Mouse (Mus musculus) liver, embryonic 13.5 days (tissue): Measurements from ENCODE around the gene Slc28a1. TPM values are rescaled to one million over a fixed set of nuclear protein-coding genes. Genes with fewer than 3 reads are reported as not detected.

Source experiments
- ATAC-seq: fragments of 200-750 bp; cut with Nextera tagmentation; 2 replicates; pipeline ENCODE4 v1.8.0; 2017; ENCODE audit warnings: low read depth, mild to moderate bottlenecking, moderate number of reproducible peaks, moderate library complexity
- DNase-seq: peaks from one replicate; pipeline ENCODE4 v3.0.0; 2022
- H3K27ac ChIP-seq: fragments of 300-500 bp; sonication (generic); 2 replicates; pipeline ENCODE4 v1.5.1; 2015; ENCODE audit warnings: moderate library complexity, mild to moderate bottlenecking, inconsistent platforms
- H3K27me3 ChIP-seq: fragments of 300-500 bp; sonication (generic); 2 replicates; pipeline ENCODE4 v1.6.1; 2015; ENCODE audit warnings: mild to moderate bottlenecking, inconsistent platforms
- H3K36me3 ChIP-seq: fragments of 300-500 bp; sonication (generic); 2 replicates; pipeline ENCODE4 v1.6.1; 2015; ENCODE audit warnings: mild to moderate bottlenecking, inconsistent platforms
- H3K4me1 ChIP-seq: fragments of 300-500 bp; sonication (generic); replicated peaks from 2 replicates; pipeline ENCODE4 v1.6.1; 2015; ENCODE audit warnings: inconsistent platforms
- H3K4me2 ChIP-seq: fragments of 300-500 bp; sonication (generic); 2 replicates; pipeline ENCODE4 v1.6.1; 2015; ENCODE audit warnings: inconsistent platforms, mild to moderate bottlenecking, moderate library complexity
- H3K4me3 ChIP-seq: fragments of 300-500 bp; sonication (generic); replicated peaks from 2 replicates; pipeline ENCODE4 v1.5.1; 2015; ENCODE audit warnings: mild to moderate bottlenecking, inconsistent platforms
- H3K9ac ChIP-seq: fragments of 300-500 bp; sonication (generic); 2 replicates; pipeline ENCODE4 v1.6.1; 2015; ENCODE audit warnings: mild to moderate bottlenecking, inconsistent platforms
- H3K9me3 ChIP-seq: fragments of 300-500 bp; sonication (generic); replicated peaks from 2 replicates; pipeline ENCODE4 v1.6.1; 2016; ENCODE audit warnings: inconsistent platforms
- WGBS: fragments of 180-500 bp; shearing (Covaris S2); methylation state at CpG from one replicate; pipeline ENCODE4 v1.1.7; 2015; ENCODE audit not compliant: insufficient replicate concordance; 5-methylcytosine and 5-hydroxymethylcytosine counted together
- polyA plus RNA-seq: library from polyadenylated mRNA; unstranded; fragments of >200 nt; fragmentation: Nextera tagmentation; extraction: Ambion mirVana; gene quantifications from 2 replicates; pipeline ENCODE4 v1.2.1, GENCODE M21; 2015

Slc28a1 gene
- polyA plus RNA-seq = 0.54 and 0.75 TPM in 2 replicates

DNA sequence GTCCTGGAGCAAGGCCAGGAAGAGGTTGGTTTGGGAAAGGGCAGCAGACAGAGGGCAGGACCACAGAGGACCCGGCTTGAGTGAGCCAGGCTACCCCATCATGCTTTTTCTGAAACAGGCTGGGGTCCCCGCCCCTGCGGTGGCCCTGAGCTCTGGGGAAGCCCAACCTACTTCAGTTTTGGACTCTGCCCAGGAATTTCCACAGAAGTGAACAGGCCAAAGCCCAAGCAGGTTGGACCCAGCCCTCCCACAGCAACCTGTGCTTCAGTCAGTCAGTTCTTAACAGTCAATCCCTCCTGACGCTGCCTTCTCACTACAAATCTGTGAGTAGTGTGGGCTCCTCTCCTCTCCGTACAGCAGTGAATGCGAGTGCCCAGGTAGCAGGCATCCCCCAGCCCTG is at the start of gene Slc28a1:
Gene Slc28a1 (plus strand): TSS at position 245 of the 400 bp plus-strand sequence.
- peak; percentile 40 for ATAC-seq
- H3K4me2 ChIP-seq = no peak within 1 kb of the TSS
- 68% methylated on average over 6 of the region's 6 CpGs for WGBS

DNA sequence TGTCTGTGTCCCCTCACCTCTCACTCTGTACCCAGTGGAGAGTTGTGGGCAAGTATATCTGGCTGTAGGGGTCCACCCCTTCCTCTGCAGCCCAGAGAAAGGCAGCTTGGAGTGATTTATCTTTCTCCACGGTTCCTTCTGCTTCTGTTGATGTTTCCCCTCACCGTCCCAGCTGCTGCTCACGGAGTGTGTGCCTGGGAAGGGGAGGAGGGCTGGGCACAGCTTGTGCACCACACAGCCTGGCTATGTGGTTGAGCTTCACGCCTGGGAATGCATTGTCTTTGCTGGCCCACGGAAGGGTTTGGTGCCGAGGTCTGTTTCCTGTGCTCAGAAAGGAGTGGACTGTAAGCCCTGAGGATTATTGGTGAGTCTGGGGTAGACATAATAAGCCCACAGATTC is 47.9 kb upstream of the Slc28a1 start:
- Histone ChIP-seq H3K4me2 (no peak overlapping the region), H3K27ac (no peak overlapping the region), H3K9ac (no peak overlapping the region), H3K36me3 (no peaks in the 10 kb centered on the region), H3K4me1 (peaks cover 4% of the 10 kb centered on the region; the same call in 1 of the 2 replicates), H3K27me3 (no peaks in the 10 kb centered on the region), H3K4me3 (no peak overlapping the region), H3K9me3 (no peaks in the 10 kb centered on the region)
- DNase-seq (no peak), ATAC-seq (no peak)
- 13% methylated on average over 6 of the region's 6 CpGs for WGBS

More for the DNA sequence above, at the start of gene Slc28a1:
- Histone ChIP-seq H3K9ac (no peak within 1 kb of the TSS), H3K4me1 (no peaks in the 10 kb centered on the region), H3K27me3 (peaks cover 8% of the 10 kb centered on the region; the same call in 1 of the 2 replicates), H3K4me3 (no peak within 1 kb of the TSS), H3K27ac (no peak within 1 kb of the TSS), H3K36me3 (no peaks in the 10 kb centered on the region), H3K9me3 (no peaks in the 10 kb centered on the region)
- no peak for DNase-seq

GRCm38 (mm10) chr7:81072463-81072862 is 42.1 kb upstream of the Slc28a1 start:
- Histone ChIP-seq H3K27ac (no peak overlapping the region), H3K4me1 (peaks cover 16% of the 10 kb centered on the region)
- no peak for ATAC-seq

GRCm38 (mm10) chr7:81073273-81073672 is 41.3 kb upstream of the Slc28a1 start:
- no peak overlapping the region for H3K27ac ChIP-seq
- no peaks in the 10 kb centered on the region for H3K9me3 ChIP-seq
- no peak for ATAC-seq
- WGBS = 71% methylated on average over 5 of the region's 5 CpGs
- peaks cover 16% of the 10 kb centered on the region for H3K4me1 ChIP-seq
- no peak for DNase-seq
- no peak overlapping the region for H3K4me3 ChIP-seq
- 0 out of 2 replicates have a peak, but pooled peaks cover 3% of the 10 kb centered on the region for H3K27me3 ChIP-seq
- H3K9ac ChIP-seq = no peak overlapping the region
- H3K36me3 ChIP-seq = no peaks in the 10 kb centered on the region
- no peak overlapping the region for H3K4me2 ChIP-seq

More at GRCm38 (mm10) chr7:81072463-81072862, 42.1 kb upstream of the Slc28a1 start:
- 57% methylated on average over 5 of the region's 5 CpGs for WGBS
- H3K9ac ChIP-seq = no peak overlapping the region
- H3K36me3 ChIP-seq = no peaks in the 10 kb centered on the region
- no peak overlapping the region for H3K4me2 ChIP-seq
- no peak overlapping the region for H3K4me3 ChIP-seq
- H3K9me3 ChIP-seq = no peaks in the 10 kb centered on the region
- no peak for DNase-seq
- 0 out of 2 replicates have a peak, but pooled peaks cover 3% of the 10 kb centered on the region for H3K27me3 ChIP-seq

- WGBS = 22% methylated on average over 9 of the region's 9 CpGs
- H3K36me3 ChIP-seq = no peaks in the 10 kb centered on the region
- peaks cover 16% of the 10 kb centered on the region for H3K4me1 ChIP-seq
- H3K27ac ChIP-seq = peak overlapping the region; percentile 63
- 0 out of 2 replicates have a peak, but pooled peaks cover 3% of the 10 kb centered on the region for H3K27me3 ChIP-seq
- ATAC-seq (peak; percentile 70), DNase-seq (no peak)
- no peak overlapping the region for H3K4me2 ChIP-seq
- no peaks in the 10 kb centered on the region for H3K9me3 ChIP-seq
- no peak overlapping the region for H3K9ac ChIP-seq
- no peak overlapping the region for H3K4me3 ChIP-seq
Observed at GRCm38 (mm10) chr7:81074546-81074945, 40.1 kb upstream of the Slc28a1 start.

DNA sequence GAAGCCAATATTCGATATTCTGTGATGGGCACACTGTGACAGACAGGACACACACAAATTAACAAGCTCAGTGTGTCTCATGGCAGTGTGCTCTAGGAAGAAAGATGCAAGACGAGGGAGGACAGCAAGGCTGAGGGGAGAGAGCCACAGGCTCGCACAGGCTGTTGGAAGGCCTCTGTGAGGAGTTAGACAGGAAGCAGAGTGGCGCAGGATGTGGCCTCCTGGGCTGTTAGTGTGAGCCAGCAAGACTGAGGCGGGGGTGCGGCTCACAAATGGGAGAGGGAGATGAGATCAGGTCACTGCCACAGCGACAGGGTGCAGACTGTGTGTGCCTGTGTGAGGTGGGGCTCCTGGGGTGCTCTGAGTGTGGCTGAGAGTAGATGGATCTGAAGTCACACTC is 39.3 kb upstream of the Slc28a1 start:
- peak; percentile 38 for ATAC-seq
- no peak overlapping the region for H3K9ac ChIP-seq
- H3K27ac ChIP-seq = peak overlapping the region; percentile 63

DNA sequence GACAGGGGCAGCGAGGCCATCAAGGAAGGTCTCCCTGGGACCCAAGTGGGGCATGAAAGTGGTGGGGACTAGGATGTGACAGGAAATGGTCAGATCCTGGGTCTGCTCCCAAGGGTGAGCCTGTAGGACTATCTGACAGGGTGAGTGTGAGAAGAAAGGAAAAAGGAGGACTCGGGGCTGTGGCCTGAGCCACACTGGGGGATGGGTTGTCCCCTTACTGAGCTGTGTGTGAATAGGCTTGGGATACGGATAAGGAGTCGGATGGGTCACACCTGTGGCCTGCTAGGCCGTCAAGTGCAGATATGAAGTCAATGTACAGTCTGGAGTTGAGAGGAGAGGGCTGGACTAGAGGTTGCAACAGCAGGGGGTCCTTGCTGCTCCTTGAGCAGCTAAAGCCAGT is 38.9 kb upstream of the Slc28a1 start:
- Histone ChIP-seq H3K36me3 (no peaks in the 10 kb centered on the region), H3K9ac (no peak overlapping the region), H3K4me3 (no peak overlapping the region), H3K27me3 (0 out of 2 replicates have a peak, but pooled peaks cover 3% of the 10 kb centered on the region), H3K27ac (peak overlapping the region; percentile 63), H3K9me3 (no peaks in the 10 kb centered on the region), H3K4me1 (peaks cover 16% of the 10 kb centered on the region), H3K4me2 (no peak overlapping the region)
- WGBS = 65% methylated on average over 5 of the region's 5 CpGs
- ATAC-seq (no peak), DNase-seq (no peak)

More for the DNA sequence above, 39.3 kb upstream of the Slc28a1 start:
- no peak overlapping the region for H3K4me3 ChIP-seq
- no peaks in the 10 kb centered on the region for H3K9me3 ChIP-seq
- H3K36me3 ChIP-seq = no peaks in the 10 kb centered on the region
- peaks cover 16% of the 10 kb centered on the region for H3K4me1 ChIP-seq
- no peak for DNase-seq
- 0 out of 2 replicates have a peak, but pooled peaks cover 3% of the 10 kb centered on the region for H3K27me3 ChIP-seq
- no peak overlapping the region for H3K4me2 ChIP-seq
- WGBS = 16% methylated on average over 7 of the region's 7 CpGs

DNA sequence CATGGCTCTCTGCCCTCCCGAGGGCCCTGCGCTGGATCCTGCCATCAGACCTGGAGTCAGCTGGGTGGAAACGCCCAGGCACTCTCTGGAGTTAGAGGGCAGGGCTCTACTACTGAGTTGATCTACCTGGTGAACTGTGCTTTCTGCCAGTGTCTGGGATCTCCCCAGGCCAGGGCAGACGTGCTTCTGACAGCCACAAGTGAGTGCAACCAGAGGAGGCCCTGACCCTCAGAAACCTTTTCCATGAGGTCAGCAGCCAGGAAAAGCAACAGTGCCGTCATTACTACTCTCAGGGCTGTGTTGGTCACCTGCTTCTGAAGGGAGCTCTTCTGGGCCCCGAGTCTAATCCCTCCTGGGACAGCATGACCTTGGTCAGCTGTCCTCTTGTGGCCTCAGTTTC is 37.6 kb upstream of the Slc28a1 start:
- Histone ChIP-seq H3K4me3 (no peak overlapping the region), H3K27ac (no peak overlapping the region), H3K27me3 (0 out of 2 replicates have a peak, but pooled peaks cover 3% of the 10 kb centered on the region), H3K9ac (no peak overlapping the region), H3K36me3 (no peaks in the 10 kb centered on the region), H3K9me3 (no peaks in the 10 kb centered on the region), H3K4me2 (no peak overlapping the region), H3K4me1 (peaks cover 16% of the 10 kb centered on the region)
- DNase-seq (no peak), ATAC-seq (no peak)
- 62% methylated on average over 6 of the region's 6 CpGs for WGBS

DNA sequence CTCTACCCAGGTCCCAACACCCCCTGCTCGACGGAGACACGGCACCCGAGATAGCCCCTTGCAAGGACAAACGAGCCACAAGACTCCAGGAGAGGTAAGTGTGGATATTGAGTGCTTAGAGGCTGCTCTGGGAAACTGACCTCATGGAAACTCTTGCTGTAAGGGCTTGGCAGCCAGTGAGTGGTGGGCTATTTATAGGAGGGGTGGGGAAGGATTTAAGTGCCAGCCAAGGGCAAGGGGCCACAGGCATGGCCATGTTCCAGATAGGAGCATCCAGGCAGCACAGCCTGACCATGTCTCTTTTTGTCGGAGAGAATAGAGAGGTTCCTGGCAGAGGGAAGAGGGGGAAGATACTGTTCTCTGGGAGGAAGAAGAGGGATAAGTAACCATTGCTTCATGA is 35.9 kb upstream of the Slc28a1 start:
- H3K4me3 ChIP-seq = no peak overlapping the region
- H3K27me3 ChIP-seq = 0 out of 2 replicates have a peak, but pooled peaks cover 3% of the 10 kb centered on the region
- H3K36me3 ChIP-seq = no peaks in the 10 kb centered on the region
- H3K9me3 ChIP-seq = no peaks in the 10 kb centered on the region
- H3K27ac ChIP-seq = no peak overlapping the region
- H3K9ac ChIP-seq = no peak overlapping the region
- no peak overlapping the region for H3K4me2 ChIP-seq
- no peak for DNase-seq
- H3K4me1 ChIP-seq = peaks cover 16% of the 10 kb centered on the region
- no peak for ATAC-seq
- 71% methylated on average over 6 of the region's 6 CpGs for WGBS

DNA sequence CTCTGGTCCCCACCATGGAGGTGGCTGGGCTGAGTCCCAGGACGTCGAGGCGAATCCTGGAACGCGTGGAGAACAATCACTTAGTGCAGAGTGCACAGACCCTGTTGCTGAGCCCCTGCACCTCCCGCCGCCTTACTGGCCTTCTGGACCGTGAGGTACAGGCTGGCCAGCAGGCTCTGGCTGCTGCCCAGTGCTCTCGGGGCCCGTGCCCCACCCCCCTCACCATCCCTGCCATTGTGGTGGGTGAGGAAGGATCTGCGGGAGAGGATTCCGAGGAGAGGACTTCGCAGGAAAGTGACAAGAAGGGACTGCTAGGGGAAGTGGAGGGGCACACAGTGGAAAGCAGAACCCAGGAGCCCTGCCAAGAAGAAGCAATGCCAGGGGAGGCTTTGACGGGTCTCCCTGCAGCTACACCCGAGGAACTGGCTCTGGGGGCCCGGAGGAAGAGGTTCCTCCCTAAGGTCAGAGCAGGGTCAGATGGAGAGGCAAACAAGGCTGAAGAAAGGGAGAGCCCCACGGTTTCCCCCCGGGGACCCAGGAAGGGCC is 21.1 kb upstream of the Slc28a1 start:
- Histone ChIP-seq H3K4me3 (no peak overlapping the region), H3K9ac (no peak overlapping the region), H3K27ac (no peak overlapping the region), H3K27me3 (no peaks in the 10 kb centered on the region), H3K4me2 (no peak overlapping the region), H3K36me3 (no peaks in the 10 kb centered on the region), H3K9me3 (no peaks in the 10 kb centered on the region), H3K4me1 (peaks cover 10% of the 10 kb centered on the region)
- no peak for ATAC-seq
- DNase-seq = no peak
- 61% methylated on average over 18 of the region's 18 CpGs for WGBS

DNA sequence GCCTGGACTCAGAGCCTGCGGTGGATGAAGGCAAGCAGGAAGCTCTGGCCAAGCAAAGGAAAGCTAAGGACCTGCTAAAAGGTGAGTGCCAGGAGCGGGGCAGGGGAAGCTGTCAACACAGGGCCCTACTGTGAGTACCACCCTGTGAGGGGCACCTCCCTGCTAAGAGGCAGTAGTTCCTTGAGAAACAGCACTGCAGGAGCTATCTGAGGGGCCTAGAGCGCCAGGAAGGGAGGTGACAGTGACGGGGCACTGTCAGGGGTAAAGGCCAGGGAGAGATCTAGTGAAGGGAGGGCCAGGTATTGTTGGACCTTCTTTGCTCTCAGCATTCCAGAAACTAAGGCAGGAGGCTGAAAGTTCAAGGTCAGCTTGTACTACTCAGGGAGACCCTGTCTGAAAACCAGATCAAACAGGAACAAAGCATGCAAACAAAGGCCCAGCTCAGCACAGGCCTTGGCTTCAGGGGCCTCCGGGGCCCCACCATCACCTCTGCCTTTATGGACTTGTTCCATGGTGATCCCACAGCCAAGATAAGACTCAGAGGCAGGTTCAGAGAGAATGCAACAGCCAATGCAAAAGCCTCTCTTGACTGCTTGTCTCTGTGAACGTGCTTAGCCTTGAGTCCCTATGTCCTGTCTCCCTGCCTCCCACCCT is 20.4 kb upstream of the Slc28a1 start:
- no peak for ATAC-seq
- Histone ChIP-seq H3K4me1 (peaks cover 10% of the 10 kb centered on the region), H3K36me3 (no peaks in the 10 kb centered on the region), H3K27ac (no peak overlapping the region), H3K27me3 (no peaks in the 10 kb centered on the region), H3K4me2 (no peak overlapping the region), H3K9ac (no peak overlapping the region), H3K9me3 (no peaks in the 10 kb centered on the region), H3K4me3 (no peak overlapping the region)
- DNase-seq = no peak
- 49% methylated on average over 6 of the region's 6 CpGs for WGBS
